ENCODE assay signal across 11 mouse cellular contexts in genomic region chr4:63056641-63057415, GRCm38 (mm10).
A peak's percentile ranks its signal among the peaks of the same experiment; 100 is the strongest.
DNase-seq lines count a peak whose midpoint lies in the region; ATAC-seq lines count a peak whose summit lies in the region.
"Had no signal": no experiment of that assay in that cellular context is flagged by ENCODE, and none has a peak within 500 bp of the region (broad histone marks: within the 10 kb centered on the region; RNA-seq: fewer than 3 reads in every experiment).

No protein-coding gene starts in this region.

- WGBS in embryonic facial prominence, embryonic 10.5 days: 38% methylated on average over 7 of the region's 7 CpGs
- 27% methylated on average over 7 of the region's 7 CpGs for WGBS in intestine, embryonic 15.5 days
- WGBS in neural tube, embryonic 11.5 days: 40% methylated on average over 7 of the region's 7 CpGs

- H3K36me3 ChIP-seq in embryonic facial prominence, embryonic 10.5 days (replicated peaks): peaks cover 11% of the 10 kb centered on the region
- H3K36me3 ChIP-seq in intestine, embryonic 15.5 days: no peaks in the 10 kb centered on the region
- no peaks in the 10 kb centered on the region for H3K36me3 ChIP-seq in neural tube, embryonic 11.5 days (ENCODE audit: control insufficient read depth, insufficient read depth, low read length)

- peak; percentile 8 for DNase-seq in heart, postnatal 4 days
- DNase-seq in heart, adult 8-10 months (ENCODE audit: low spot score): no peak
- peak; percentile 48 for DNase-seq in embryonic facial prominence, embryonic 10.5 days (ENCODE audit: low spot score)
- DNase-seq in neural tube, embryonic 11.5 days (ENCODE audit: low spot score): peak; percentile 68
- no peak for DNase-seq in natural killer cell, adult 2 months (ENCODE audit: low spot score in 2 of 2)
- DNase-seq in right cerebral cortex, postnatal 25 days: no peak
- no peak for DNase-seq in adrenal gland, postnatal 25 days
- DNase-seq: gastrocnemius, postnatal 10 days had no signal

- H3K4me3 ChIP-seq in embryonic facial prominence, embryonic 10.5 days: no peak overlapping the region
- no peak overlapping the region for H3K4me3 ChIP-seq in intestine, embryonic 15.5 days (replicated peaks)
- no peak overlapping the region for H3K4me3 ChIP-seq in neural tube, embryonic 11.5 days (ENCODE audit: low read depth, low read length)

- H3K27me3 ChIP-seq in embryonic facial prominence, embryonic 10.5 days (replicated peaks; ENCODE audit: low read depth, poor library complexity, severe bottlenecking): no peaks in the 10 kb centered on the region
- no peaks in the 10 kb centered on the region for H3K27me3 ChIP-seq in intestine, embryonic 15.5 days (replicated peaks)
- no peaks in the 10 kb centered on the region for H3K27me3 ChIP-seq in neural tube, embryonic 11.5 days (ENCODE audit: control insufficient read depth, insufficient read depth, low read length)

- H3K4me1 ChIP-seq in embryonic facial prominence, embryonic 10.5 days: peaks cover 44% of the 10 kb centered on the region
- H3K4me1 ChIP-seq in intestine, embryonic 15.5 days (replicated peaks): peaks cover 28% of the 10 kb centered on the region
- H3K4me1 ChIP-seq in neural tube, embryonic 11.5 days (ENCODE audit: control insufficient read depth, insufficient read depth, low read length): peaks cover 18% of the 10 kb centered on the region

- ATAC-seq in intestine, embryonic 15.5 days: 0 out of 2 replicates have a peak, but pooled peaks have one; percentile 19
- ATAC-seq in neural tube, embryonic 11.5 days (ENCODE audit: insufficient read depth, low FRiP score, low TSS enrichment): peak; percentile 74
- ATAC-seq: CD4-positive, CD25-positive, alpha-beta regulatory T cell, adult 4 months had no signal

- H3K4me2 ChIP-seq in intestine, embryonic 15.5 days (replicated peaks): no peak overlapping the region
- 0 out of 2 replicates have a peak overlapping the region, but pooled peaks have one; percentile 2 for H3K4me2 ChIP-seq in neural tube, embryonic 11.5 days (ENCODE audit: low read depth)

- peak overlapping the region; percentile 70 for H3K27ac ChIP-seq in embryonic facial prominence, embryonic 10.5 days (replicated peaks)
- peak overlapping the region; percentile 38; the same call in 1 of the 2 replicates for H3K27ac ChIP-seq in intestine, embryonic 15.5 days
- H3K27ac ChIP-seq in neural tube, embryonic 11.5 days (ENCODE audit: low read depth, low read length): peak overlapping the region; percentile 90
- H3K27ac ChIP-seq: liver, embryonic 14.5 days had no signal

- no peaks in the 10 kb centered on the region for H3K9me3 ChIP-seq in embryonic facial prominence, embryonic 10.5 days
- no peaks in the 10 kb centered on the region for H3K9me3 ChIP-seq in intestine, embryonic 15.5 days
- no peaks in the 10 kb centered on the region for H3K9me3 ChIP-seq in neural tube, embryonic 11.5 days (ENCODE audit: control insufficient read depth, low read length)

- H3K9ac ChIP-seq in intestine, embryonic 15.5 days: no peak overlapping the region
- no peak overlapping the region for H3K9ac ChIP-seq in neural tube, embryonic 11.5 days (ENCODE audit: low read length)
- H3K9ac ChIP-seq: liver, embryonic 14.5 days had no signal

Comparison
In these comparisons a context has a peak if more than half of its experiments do, and no peak if none do; other contexts are left out.
1. DNase-seq: peak in heart, postnatal 4 days (single experiment), embryonic facial prominence, embryonic 10.5 days (single experiment) and neural tube, embryonic 11.5 days (single experiment); none in heart, adult 8-10 months (single experiment), natural killer cell, adult 2 months (0 of 2), right cerebral cortex, postnatal 25 days (single experiment) and adrenal gland, postnatal 25 days (single experiment).
2. H3K27ac ChIP-seq: peak in every context shown above with its lines; median percentile 90 in neural tube, embryonic 11.5 days; 70 in embryonic facial prominence, embryonic 10.5 days; 38 in intestine, embryonic 15.5 days.